Mouse (Mus musculus) ES-E14 (cell line): ENCODE results near the gene Trpm3.

Source experiments
- CHD2 ChIP-seq: IDR thresholded peaks from 2 replicates; pipeline ENCODE4 v1.6.1; 2014; ENCODE audit warnings: mild to moderate bottlenecking, low read depth, low read length, inconsistent platforms
- HCFC1 ChIP-seq: IDR thresholded peaks from 2 replicates; pipeline ENCODE4 v1.6.1; 2012; ENCODE audit warnings: low read length, inconsistent platforms, borderline replicate concordance; ENCODE audit not compliant: insufficient read depth
- MAFK ChIP-seq: IDR thresholded peaks from 2 replicates; pipeline ENCODE4 v1.6.1; 2014; ENCODE audit warnings: mild to moderate bottlenecking, low read depth, low read length, inconsistent platforms; ENCODE audit not compliant: insufficient read depth
- ZC3H11A ChIP-seq: IDR thresholded peaks from 2 replicates; pipeline ENCODE4 v1.6.1; 2012; ENCODE audit warnings: low read depth, mild to moderate bottlenecking, inconsistent platforms, low read length, borderline replicate concordance
- ZNF384 ChIP-seq: IDR thresholded peaks from 2 replicates; pipeline ENCODE4 v1.6.1; 2012; ENCODE audit warnings: low read depth, low read length, inconsistent platforms

- TF ChIP-seq ZC3H11A = no peak
- TF ChIP-seq HCFC1 = no peak
- TF ChIP-seq CHD2 = no peak
- no peak for TF ChIP-seq MAFK
- no peak for TF ChIP-seq ZNF384
Measured at GRCm38 (mm10) chr19:22572849-22573248, 434.0 kb downstream of the Trpm3 start.
